Mouse (Mus musculus): ENCODE results near the gene Cutal. TPM values are rescaled to one million over a fixed set of nuclear protein-coding genes. Genes with fewer than 3 reads are reported as not detected.

The Cutal gene
- polyA plus RNA-seq, 1 experiment from 2014 or later: 11.8 TPM

DNA sequence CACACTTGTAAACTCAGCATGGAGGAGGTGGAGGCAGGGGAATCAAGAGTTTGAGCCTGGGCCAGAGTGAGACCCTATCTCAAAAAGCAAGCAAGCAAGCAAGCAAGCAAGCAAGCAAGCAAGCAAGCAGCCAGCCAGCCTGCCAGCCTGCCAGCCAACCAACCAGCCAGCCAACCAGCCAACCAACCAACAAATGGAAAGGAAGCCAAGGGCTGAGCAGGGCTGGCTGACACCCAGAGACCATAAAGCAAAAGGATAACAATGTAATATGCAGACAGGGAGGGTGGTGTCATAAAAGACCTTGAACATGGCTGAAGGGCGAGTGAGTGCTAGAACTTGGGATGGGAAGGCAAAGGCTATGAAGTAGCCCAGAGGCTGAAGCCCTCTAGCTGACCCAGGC is 26.2 kb downstream of the Cutal start:
- Histone ChIP-seq H3K36me3 (ENCODE audit: control insufficient read depth, insufficient read depth, low read length) (no peaks in the 10 kb centered on the region), H3K4me3 (ENCODE audit: low read length) (no peak overlapping the region), H3K27me3 (replicated peaks; ENCODE audit: control insufficient read depth, insufficient read depth, low read length) (no peaks in the 10 kb centered on the region), H3K27ac (ENCODE audit: low read length) (no peak overlapping the region), H3K9ac (ENCODE audit: low read depth, low read length) (no peak overlapping the region), H3K4me1 (ENCODE audit: control insufficient read depth, insufficient read depth, low read length) (peaks cover 8% of the 10 kb centered on the region), H3K9me3 (ENCODE audit: control insufficient read depth, low read length) (no peaks in the 10 kb centered on the region), H3K4me2 (ENCODE audit: low read depth, low read length) (no peak overlapping the region)
- WGBS: 86% methylated on average over 1 of the region's 1 CpGs
- ATAC-seq: no peak

DNA sequence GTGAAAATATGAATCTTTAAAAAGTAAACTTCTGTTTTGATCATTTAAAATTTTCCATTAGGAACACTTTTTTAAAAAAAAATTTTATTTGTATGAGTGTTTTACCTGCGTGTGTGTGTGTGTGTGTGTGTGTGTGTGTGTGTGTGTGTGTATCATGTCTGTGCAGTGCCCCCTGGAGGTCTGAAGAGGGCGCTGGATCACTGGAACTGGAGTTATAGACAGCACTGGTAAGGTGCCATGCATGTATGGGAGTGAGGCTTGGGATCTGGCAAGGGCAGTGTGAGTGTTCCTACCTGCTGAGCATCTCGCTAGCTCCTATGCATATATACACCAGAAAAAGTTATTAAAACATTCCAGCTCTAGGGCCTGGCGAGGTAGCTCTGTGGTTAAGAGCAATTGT is 27.5 kb downstream of the Cutal start:
- Histone ChIP-seq H3K27ac (ENCODE audit: low read length) (no peak overlapping the region), H3K27me3 (replicated peaks; ENCODE audit: control insufficient read depth, insufficient read depth, low read length) (no peaks in the 10 kb centered on the region), H3K36me3 (ENCODE audit: control insufficient read depth, insufficient read depth, low read length) (no peaks in the 10 kb centered on the region), H3K4me3 (ENCODE audit: low read length) (no peak overlapping the region), H3K9ac (ENCODE audit: low read depth, low read length) (no peak overlapping the region), H3K4me2 (ENCODE audit: low read depth, low read length) (no peak overlapping the region), H3K4me1 (ENCODE audit: control insufficient read depth, insufficient read depth, low read length) (peaks cover 9% of the 10 kb centered on the region), H3K9me3 (ENCODE audit: control insufficient read depth, low read length) (no peaks in the 10 kb centered on the region)
- ATAC-seq: no peak
- WGBS: 85% methylated on average over 4 of the region's 4 CpGs

DNA sequence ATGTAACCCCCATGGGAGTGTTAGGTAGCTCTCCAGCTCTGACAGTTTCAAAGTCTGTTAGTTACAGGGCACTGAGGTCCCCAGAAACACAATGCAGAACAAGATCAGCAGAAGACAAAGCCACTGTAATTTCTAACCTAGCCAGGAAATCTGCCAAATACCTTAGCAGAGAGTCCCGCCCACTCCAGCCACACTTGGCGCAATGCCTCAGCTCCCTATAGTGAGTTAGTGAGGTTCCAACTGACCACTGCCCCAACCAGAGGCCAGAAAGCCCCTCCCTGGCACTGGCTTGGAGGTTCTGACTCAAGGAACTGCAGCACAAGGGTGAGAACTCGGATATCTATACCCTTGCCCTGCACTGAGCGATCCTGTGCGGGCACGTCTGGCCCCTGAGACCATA is 28.5 kb downstream of the Cutal start:
- Histone ChIP-seq H3K4me2 (ENCODE audit: low read depth, low read length) (no peak overlapping the region), H3K36me3 (ENCODE audit: control insufficient read depth, insufficient read depth, low read length) (no peaks in the 10 kb centered on the region), H3K27me3 (replicated peaks; ENCODE audit: control insufficient read depth, insufficient read depth, low read length) (no peaks in the 10 kb centered on the region), H3K9ac (ENCODE audit: low read depth, low read length) (no peak overlapping the region), H3K27ac (ENCODE audit: low read length) (no peak overlapping the region), H3K9me3 (ENCODE audit: control insufficient read depth, low read length) (no peaks in the 10 kb centered on the region), H3K4me1 (ENCODE audit: control insufficient read depth, insufficient read depth, low read length) (peaks cover 9% of the 10 kb centered on the region), H3K4me3 (ENCODE audit: low read length) (no peak overlapping the region)
- 88% methylated on average over 6 of the region's 6 CpGs for WGBS
- ATAC-seq: no peak

DNA sequence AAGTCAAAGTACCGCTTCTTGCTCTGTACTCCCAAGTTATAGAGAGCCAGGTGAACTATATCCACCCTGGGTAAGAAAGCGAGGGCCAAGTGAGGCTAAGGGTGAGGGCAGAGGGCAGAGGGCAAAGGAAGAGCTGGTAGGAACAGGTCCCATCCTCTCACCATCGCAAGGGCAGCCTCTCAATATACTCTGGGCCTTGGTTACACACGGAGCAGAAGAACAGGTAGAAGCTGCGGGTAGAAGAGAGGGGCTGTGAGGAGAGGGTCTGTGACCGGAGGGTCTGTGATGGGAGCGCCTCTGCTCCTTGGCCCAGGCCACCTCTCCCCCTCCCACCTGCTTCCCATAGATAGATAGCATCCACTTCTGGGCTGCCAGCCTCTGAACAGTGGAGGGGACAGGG is 29.0 kb downstream of the Cutal start:
- no peaks in the 10 kb centered on the region for H3K27me3 ChIP-seq (replicated peaks; ENCODE audit: control insufficient read depth, insufficient read depth, low read length)
- peaks cover 9% of the 10 kb centered on the region for H3K4me1 ChIP-seq (ENCODE audit: control insufficient read depth, insufficient read depth, low read length)
- no peak overlapping the region for H3K9ac ChIP-seq (ENCODE audit: low read depth, low read length)
- no peaks in the 10 kb centered on the region for H3K9me3 ChIP-seq (ENCODE audit: control insufficient read depth, low read length)
- 88% methylated on average over 7 of the region's 7 CpGs for WGBS
- H3K27ac ChIP-seq (ENCODE audit: low read length): no peak overlapping the region
- H3K4me2 ChIP-seq (ENCODE audit: low read depth, low read length): no peak overlapping the region
- no peak overlapping the region for H3K4me3 ChIP-seq (ENCODE audit: low read length)
- no peaks in the 10 kb centered on the region for H3K36me3 ChIP-seq (ENCODE audit: control insufficient read depth, insufficient read depth, low read length)
- no peak for ATAC-seq

- no peak overlapping the region for H3K4me2 ChIP-seq (ENCODE audit: low read depth, low read length)
- ATAC-seq: no peak
- WGBS: 65% methylated on average over 4 of the region's 4 CpGs
Measured at GRCm38 (mm10) chr2:34903652-34904405, 29.6 kb downstream of the Cutal start.

DNA sequence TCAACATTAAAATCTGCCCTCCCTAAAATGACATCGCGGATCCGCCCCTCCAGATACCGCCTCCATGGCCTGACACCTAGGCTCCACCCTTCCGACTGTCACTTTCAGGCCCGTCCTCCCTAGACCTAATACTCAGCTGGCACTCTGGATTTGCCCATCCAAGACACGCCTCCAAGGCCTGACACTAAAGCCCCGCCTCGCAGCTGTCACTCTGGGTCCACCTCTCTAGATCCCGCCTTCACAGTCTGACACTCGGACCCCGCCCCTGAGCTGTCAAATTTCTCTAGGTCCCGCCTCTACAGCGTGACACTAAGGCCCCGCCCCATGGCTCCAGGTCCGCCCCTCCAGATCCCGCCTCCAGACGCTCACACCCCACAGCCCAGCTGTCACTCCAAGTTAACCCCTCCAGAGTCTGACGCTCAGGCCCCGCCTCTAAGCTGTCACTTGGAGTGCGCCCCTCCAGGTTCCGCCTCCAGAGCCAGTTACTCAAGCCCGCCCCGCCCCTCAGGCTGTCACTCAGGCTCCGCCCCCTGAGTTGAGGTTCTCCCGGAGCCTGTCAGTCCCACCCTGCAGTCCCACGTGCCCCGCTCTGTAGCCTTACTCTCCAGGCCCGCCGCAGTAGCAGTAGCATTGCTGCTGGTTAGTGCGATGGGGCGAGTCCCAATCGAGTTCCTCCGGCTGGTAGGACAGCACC is 30.8 kb downstream of the Cutal start:
- peaks cover 9% of the 10 kb centered on the region for H3K4me1 ChIP-seq (ENCODE audit: control insufficient read depth, insufficient read depth, low read length)
- H3K27me3 ChIP-seq (replicated peaks; ENCODE audit: control insufficient read depth, insufficient read depth, low read length): no peaks in the 10 kb centered on the region
- WGBS: 1% methylated on average over 34 of the region's 34 CpGs
- no peaks in the 10 kb centered on the region for H3K36me3 ChIP-seq (ENCODE audit: control insufficient read depth, insufficient read depth, low read length)
- H3K27ac ChIP-seq (ENCODE audit: low read length): peak overlapping the region; percentile 74
- peak overlapping the region; percentile 40 for H3K4me3 ChIP-seq (ENCODE audit: low read length)
- H3K4me2 ChIP-seq (ENCODE audit: low read depth, low read length): peak overlapping the region; percentile 69
- H3K9me3 ChIP-seq (ENCODE audit: control insufficient read depth, low read length): no peaks in the 10 kb centered on the region
- H3K9ac ChIP-seq (ENCODE audit: low read depth, low read length): peak overlapping the region; percentile 56
- ATAC-seq: peak; percentile 98

More at GRCm38 (mm10) chr2:34903652-34904405, 29.6 kb downstream of the Cutal start:
- Histone ChIP-seq H3K4me3 (ENCODE audit: low read length) (no peak overlapping the region), H3K9me3 (ENCODE audit: control insufficient read depth, low read length) (no peaks in the 10 kb centered on the region), H3K36me3 (ENCODE audit: control insufficient read depth, insufficient read depth, low read length) (no peaks in the 10 kb centered on the region), H3K9ac (ENCODE audit: low read depth, low read length) (no peak overlapping the region), H3K27ac (ENCODE audit: low read length) (peak overlapping the region; percentile 58), H3K27me3 (replicated peaks; ENCODE audit: control insufficient read depth, insufficient read depth, low read length) (no peaks in the 10 kb centered on the region), H3K4me1 (ENCODE audit: control insufficient read depth, insufficient read depth, low read length) (peaks cover 9% of the 10 kb centered on the region)

DNA sequence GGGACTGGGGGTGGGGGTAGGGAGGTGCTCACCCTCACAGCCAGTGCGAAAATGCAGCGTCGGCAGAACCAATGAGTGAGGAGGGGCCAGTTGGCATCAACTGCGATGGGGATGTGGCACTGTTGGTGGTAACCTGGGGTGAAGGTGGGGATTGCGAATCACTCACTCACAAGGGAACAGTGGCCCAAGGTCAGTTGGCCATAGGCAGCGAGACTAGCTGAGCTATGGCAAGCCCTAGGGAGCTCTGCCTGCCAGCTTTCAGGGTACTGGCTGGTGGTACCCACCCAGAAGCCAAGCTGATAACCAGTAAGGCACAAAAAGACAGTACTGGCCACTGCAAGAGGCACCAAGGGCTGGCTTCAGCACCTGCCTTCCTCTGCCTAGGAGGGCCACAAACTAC is 32.2 kb downstream of the Cutal start:
- 73% methylated on average over 6 of the region's 6 CpGs for WGBS

DNA sequence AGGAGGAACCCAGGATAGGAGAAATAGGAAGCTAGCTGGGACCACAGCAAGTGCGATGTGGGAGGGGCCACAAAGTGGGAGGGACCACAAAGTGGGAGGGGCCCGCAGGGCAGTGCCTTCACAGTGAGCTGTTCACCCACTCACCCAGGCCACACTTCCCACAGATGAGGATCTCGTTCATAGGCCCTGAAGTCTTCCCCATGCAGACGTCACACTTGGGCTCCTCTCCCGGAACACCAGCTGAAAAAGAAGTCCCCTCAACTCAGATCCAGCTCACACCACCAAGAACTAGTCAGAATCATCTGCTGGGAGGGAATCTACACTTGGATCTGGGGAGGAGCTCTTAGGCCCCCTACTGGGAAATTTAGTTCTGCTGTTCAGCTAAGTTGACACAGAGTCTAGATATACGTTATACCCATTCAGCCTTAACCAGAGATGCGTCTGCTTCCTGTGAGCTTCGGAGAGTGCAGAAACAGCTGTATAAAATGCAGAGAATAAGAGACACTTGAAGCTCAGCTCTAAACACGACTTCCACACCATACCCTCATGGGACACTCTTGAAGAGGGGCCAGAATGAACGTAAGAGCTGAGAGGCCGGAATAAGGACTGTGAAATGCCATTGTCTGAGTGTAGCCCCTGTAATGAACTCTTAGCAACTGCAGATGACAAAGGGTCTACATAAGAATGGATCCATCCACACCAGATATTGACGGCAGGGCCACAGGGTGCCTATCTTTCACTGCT is 32.8 kb downstream of the Cutal start:
- Histone ChIP-seq H3K4me1 (ENCODE audit: control insufficient read depth, insufficient read depth, low read length) (peaks cover 9% of the 10 kb centered on the region), H3K9ac (ENCODE audit: low read depth, low read length) (no peak overlapping the region), H3K27me3 (replicated peaks; ENCODE audit: control insufficient read depth, insufficient read depth, low read length) (no peaks in the 10 kb centered on the region), H3K4me2 (ENCODE audit: low read depth, low read length) (no peak overlapping the region), H3K4me3 (ENCODE audit: low read length) (no peak overlapping the region), H3K9me3 (ENCODE audit: control insufficient read depth, low read length) (no peaks in the 10 kb centered on the region), H3K36me3 (ENCODE audit: control insufficient read depth, insufficient read depth, low read length) (peaks cover 3% of the 10 kb centered on the region; the same call in 1 of the 2 replicates), H3K27ac (ENCODE audit: low read length) (no peak overlapping the region)
- no peak for ATAC-seq
- 51% methylated on average over 12 of the region's 12 CpGs for WGBS

More for the DNA sequence above, 32.2 kb downstream of the Cutal start:
- peaks cover 3% of the 10 kb centered on the region; the same call in 1 of the 2 replicates for H3K36me3 ChIP-seq (ENCODE audit: control insufficient read depth, insufficient read depth, low read length)
- H3K9me3 ChIP-seq (ENCODE audit: control insufficient read depth, low read length): no peaks in the 10 kb centered on the region
- no peak for ATAC-seq
- H3K27me3 ChIP-seq (replicated peaks; ENCODE audit: control insufficient read depth, insufficient read depth, low read length): no peaks in the 10 kb centered on the region
- no peak overlapping the region for H3K27ac ChIP-seq (ENCODE audit: low read length)
- H3K9ac ChIP-seq (ENCODE audit: low read depth, low read length): no peak overlapping the region
- no peak overlapping the region for H3K4me2 ChIP-seq (ENCODE audit: low read depth, low read length)
- no peak overlapping the region for H3K4me3 ChIP-seq (ENCODE audit: low read length)
- peaks cover 9% of the 10 kb centered on the region for H3K4me1 ChIP-seq (ENCODE audit: control insufficient read depth, insufficient read depth, low read length)

DNA sequence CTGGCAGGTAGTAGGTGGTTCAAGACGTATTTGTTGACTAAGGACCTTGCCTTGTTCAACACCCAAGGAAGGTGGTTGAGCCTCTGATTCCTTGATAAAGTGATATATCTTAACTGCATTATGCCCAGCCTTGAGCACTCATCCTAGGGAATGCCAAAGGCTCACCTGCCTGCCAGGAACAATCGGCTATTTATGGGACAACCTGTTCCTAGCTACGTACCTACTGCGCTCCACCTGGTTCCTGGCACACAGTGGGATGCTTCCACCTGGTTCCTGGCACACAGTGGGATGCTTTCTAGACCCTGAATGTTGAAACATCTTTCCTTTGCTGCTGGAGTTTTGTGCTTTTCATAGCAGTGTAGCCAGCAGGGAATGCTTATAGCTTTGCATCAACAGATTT is 35.5 kb downstream of the Cutal start:
- H3K9me3 ChIP-seq (ENCODE audit: control insufficient read depth, low read length): no peaks in the 10 kb centered on the region
- H3K4me3 ChIP-seq (ENCODE audit: low read length): no peak overlapping the region
- H3K27me3 ChIP-seq (replicated peaks; ENCODE audit: control insufficient read depth, insufficient read depth, low read length): no peaks in the 10 kb centered on the region
- peaks cover 10% of the 10 kb centered on the region for H3K4me1 ChIP-seq (ENCODE audit: control insufficient read depth, insufficient read depth, low read length)
- no peak overlapping the region for H3K27ac ChIP-seq (ENCODE audit: low read length)
- WGBS: 92% methylated on average over 4 of the region's 4 CpGs
- H3K4me2 ChIP-seq (ENCODE audit: low read depth, low read length): no peak overlapping the region
- no peak for ATAC-seq
- peaks cover 3% of the 10 kb centered on the region; the same call in 1 of the 2 replicates for H3K36me3 ChIP-seq (ENCODE audit: control insufficient read depth, insufficient read depth, low read length)
- H3K9ac ChIP-seq (ENCODE audit: low read depth, low read length): no peak overlapping the region

Measured in intestine, embryonic 16.5 days (tissue).